Mouse (Mus musculus) erythroid progenitor cell, adult 5-6 weeks (primary cell): Measurements from ENCODE around the gene Sinhcaf. TPM values are rescaled to one million over a fixed set of nuclear protein-coding genes. Genes with fewer than 3 reads are reported as not detected.
"Not testable (repeated sequence)": the region's sequence is repeated elsewhere in the genome, so short reads cannot be mapped to it uniquely, and the experiment has no call there.

ENCODE experiments used
- ATAC-seq: replicated peaks from 2 replicates; pipeline ENCODE4 v1.8.0; 2016; ENCODE audit warnings: moderate number of reproducible peaks, mild to moderate bottlenecking, moderate TSS enrichment, inconsistent platforms; ENCODE audit not compliant: poor library complexity, low FRiP score, severe bottlenecking
- total RNA-seq, 2 experiments: library from RNA; stranded (forward) in 1 of 2; stranded (reverse) in 1 of 2; fragments of 150-400 nt in 1 of 2; fragments of 186-747, 209-891 nt in 1 of 2; gene quantifications; 2 replicates each; pipeline versions ENCODE4 v1.2.3 to v1.2.4; 2015 to 2017; ENCODE audit warnings: low replicate concordance in 2 of 2

The Sinhcaf gene
- total RNA-seq, 2 experiments from 2014 or later, result 4.5 to 9.2 TPM

DNA sequence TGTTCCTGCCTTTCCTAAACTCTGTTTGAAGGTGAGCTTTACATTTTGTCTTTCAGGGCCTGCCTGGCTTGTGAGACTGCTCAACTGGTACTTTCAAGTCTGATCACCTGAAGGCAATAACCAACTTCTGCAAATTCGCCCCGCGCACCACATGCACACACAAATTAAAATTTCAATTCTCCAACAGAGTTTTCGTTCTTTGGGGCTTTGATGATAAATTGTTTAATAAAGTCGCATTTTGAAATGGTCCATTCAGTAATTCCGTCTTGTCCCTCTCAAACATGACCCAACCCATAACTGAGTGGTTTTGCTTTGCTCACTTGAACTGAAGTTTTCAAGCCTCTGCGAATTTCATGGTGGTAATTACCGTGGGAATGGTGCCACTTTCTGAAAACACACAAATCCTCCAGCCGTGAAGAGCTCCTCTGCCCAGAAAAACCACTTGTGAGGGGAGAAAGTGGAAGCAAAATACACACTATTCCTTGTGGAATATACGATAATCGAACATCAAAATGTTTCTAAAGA lies 676 bp upstream of the Sinhcaf start:
- ATAC-seq, result no peak

DNA sequence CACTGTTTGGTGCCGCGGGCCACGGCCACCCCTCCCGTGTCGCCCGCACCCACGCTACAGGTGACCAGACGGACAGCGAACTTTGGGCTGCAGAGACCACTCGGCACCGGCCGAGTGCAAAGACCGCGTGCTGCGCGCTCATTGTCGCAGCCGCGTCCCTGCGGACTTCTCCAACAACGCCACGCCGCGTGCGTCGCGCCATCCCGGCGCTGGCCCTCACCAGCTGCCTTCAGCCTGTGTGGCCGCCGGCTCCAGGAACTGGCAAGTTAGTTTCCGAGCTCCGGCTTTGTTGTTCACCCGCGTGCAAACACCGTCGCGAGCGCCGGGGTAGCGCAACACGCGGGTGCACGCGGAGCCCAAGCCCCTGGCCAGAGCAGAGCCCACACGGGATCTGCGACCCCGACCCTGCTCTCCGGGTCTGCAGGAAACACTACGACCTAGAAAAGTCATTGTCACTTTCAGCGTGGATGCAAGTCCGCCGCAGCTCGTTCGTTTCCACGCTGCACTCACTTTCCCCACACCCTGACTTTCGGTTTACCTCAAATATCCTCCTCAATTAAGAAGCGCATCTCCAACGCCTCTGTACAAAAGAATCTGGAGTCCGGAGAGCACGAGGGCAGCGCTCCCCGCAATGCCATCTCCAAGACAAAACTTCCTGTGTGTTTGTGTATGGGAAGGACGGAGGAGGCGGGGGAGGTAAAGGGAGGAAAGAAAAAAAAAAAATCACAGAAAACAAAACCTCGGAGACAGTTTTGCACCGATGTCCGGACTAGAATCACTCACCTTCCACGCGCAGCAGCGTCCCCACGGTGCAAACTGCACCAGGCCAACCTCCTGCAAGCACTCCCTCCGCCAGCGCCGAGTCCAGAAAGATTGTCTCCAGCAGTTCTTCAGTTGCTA lies 508 bp downstream of the Sinhcaf start:
- peak; percentile 28 for ATAC-seq

DNA sequence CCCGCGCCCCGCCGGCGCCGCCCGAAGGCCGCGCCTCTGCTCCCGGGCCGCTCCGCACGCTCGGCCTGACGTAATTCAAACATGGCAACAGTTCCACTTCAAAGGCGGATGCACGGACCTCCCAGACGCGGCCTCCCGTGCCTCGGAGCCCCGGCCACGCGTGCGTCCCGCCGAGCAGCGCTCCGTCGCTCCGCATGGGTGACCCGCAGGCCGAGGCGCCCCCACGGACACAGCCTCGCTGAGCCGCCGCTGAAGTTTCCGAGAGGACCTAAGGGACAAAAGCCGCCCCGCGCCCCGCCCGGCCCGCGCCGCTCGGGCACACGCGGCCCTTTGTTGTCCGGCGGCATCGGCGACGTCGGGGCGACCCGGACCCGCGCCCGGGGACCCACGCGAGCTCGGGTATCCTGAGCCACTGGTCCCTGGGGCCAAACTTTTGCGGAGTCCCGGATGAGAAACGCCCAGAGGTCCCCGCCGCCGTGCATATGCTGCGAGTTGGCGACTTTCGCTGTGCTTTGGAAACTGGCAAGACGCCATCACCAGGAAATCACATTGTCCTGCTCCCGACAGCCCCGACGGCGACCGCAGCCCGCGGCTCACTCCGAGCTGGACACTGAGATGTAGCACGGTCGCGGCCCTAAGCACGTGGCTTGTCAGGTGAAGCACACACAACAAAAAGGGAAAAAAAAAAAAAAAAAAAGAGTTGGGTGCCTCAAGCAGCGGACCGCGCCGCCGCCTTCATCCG lies 1.3 kb downstream of the Sinhcaf start:
- ATAC-seq, result peak; percentile 48

DNA sequence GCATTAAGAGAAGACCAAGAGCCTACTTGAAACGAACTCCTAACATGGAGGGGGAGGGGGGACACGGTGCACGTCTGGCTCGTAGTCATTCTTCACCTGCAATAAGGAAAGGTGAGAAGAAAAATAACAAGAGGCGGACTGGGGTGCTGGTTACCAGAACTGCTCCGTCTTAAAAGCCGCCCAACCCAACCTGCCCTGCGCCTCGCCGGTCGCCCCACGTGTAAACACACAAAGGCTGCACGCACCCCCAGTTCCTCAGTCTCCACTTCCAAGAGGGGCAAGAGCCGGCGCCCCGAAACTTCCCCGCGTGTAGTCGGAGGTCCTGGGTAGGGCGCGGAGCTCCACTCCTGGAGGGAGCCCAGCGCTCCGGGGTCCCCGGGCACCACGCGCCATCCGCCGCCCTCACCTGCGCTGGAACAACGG lies 1.9 kb downstream of the Sinhcaf start:
- no peak for ATAC-seq

DNA sequence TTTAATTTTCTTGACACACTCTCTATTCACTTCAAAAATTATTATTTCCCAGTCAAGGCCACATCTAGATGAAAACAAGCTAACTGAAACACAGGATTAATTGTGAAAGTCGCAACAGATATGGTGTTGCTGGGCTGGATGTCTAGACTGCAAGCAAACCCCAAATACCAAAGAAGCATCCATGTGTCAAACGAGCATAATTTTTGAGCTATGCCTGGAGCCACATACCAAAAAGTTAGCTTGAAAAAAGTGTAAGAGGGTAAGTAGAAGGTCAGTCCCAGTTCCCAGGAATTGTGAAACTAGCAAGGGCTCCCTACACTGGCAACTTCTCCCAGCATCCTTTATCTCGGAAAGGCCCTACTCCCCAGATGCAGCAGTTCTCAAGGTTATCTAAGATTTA lies 2.6 kb downstream of the Sinhcaf start:
- ATAC-seq, result no peak

DNA sequence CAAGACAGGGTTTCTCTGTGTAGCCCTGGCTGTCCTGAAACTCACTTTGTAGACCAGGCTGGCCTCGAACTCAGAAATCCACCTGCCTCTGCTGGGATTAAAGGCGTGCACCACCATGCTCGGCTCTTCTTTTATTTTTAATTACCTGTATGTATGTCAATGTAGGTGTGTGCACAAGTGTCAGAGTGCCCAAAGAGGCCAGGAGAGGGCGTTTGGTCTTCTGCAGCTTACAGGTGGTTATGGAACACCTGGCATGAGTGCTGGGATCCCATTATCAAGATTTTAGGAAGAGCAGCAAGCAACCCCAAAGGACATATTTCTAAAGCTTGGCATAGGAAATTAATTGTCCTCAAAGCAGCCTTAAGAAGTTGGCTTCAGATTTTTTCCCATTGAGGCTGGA lies 3.9 kb downstream of the Sinhcaf start:
- no peak for ATAC-seq

DNA sequence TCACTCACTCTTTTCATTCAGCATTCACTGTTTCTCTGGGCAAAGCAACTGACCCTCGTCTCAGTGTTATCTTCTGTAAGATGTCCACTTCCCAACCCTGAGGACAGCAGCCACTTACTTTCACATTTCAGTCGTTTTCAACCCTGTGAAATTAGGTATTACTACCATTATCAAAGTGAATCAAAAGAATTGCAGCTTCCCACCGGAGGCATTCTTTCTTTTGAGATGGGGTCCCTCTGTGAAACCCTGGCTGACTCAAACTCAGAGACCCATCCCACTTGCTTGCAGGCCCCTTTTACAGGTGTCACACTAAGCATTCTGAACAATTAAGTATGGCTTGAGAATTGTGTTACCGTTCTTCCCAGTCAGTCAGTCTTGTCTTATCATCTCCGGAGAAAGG lies 4.4 kb downstream of the Sinhcaf start:
- no peak for ATAC-seq

DNA sequence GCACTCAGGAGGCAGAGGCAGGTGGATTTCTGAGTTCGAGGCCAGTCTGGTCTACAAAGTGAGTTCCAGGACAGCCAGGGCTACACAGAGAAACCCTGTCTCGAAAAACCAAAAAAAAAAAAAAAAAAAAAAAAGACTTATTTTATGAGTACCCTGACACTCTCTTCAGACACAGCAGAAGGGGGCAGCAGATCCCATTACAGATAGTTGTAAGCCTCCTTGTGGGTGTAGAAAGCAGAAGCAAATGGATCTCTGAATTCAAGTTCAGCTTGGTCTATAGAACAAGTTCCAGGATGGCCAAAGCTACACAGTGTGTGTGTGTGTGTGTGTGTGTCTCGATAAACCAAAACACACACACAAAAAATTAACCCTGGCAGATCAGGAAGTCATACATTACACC lies 5.9 kb downstream of the Sinhcaf start:
- not testable (repeated sequence) for ATAC-seq

DNA sequence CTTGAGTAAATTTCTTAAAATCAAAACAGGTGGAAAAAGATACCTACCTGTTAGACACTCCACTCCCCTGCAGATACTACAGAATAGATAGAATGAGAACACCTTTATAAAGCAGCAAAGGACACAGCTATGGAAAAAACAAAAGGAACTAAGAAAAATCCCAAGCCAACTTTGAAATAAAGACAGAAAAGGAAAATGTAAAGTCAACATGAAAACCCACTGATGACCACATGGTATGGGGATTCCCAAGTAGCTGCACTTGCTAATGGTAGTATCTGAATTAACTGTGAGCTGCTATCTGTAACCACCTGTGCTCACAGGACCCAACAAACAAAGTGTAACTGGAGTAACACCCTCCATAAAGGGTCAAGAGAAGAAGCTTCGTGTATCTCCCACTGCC lies 8.6 kb downstream of the Sinhcaf start:
- no peak for ATAC-seq

DNA sequence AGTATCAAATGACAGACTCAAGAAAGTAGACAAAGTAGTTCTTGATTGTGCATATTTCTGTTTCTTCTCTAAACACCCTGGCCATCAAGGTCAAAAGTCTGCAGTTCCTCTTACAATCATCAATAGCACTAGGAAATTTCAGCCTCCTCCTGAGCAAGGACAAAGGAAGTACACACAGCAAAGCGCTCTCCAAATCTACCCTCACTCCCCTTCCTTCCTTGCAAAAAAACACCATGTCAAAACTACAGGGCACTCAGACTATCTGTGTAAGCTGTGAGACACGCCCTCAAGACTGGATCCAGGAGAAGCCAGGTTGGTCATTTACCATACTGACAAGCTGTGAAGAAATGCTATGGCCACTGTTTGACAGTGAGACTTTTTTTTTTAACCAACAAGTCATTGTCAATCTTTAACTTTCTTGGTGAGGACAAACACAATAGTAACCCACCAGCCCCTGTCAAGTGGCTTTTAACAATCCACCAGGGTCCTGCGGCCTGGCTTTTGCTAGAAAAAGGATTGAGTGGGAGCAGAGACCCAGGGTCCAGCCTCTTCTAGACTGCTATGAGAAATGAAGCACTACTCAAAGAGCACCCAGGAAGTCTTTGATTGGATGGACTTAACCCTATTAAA lies 11.2 kb downstream of the Sinhcaf start:
- peak; percentile 55 for ATAC-seq

DNA sequence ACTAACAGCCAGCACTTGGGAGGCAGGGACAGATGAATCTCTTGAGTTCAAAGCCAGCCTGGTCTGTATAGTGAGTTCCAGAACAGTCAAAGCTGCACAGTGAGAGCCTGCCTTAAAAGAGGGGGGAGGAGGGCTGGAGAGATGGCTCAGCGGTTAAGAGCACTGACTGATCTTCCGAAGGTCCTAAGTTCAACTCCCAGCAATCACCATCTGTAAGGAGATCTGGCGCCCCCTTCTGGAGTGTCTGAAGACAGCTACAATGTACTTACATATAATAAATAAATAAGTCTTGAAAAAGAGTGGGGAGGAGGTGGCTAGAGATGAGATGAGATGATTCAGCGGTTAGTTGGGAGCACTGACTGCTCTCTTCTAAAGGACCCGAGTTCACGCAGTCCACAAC lies 15.0 kb downstream of the Sinhcaf start:
- no peak for ATAC-seq

DNA sequence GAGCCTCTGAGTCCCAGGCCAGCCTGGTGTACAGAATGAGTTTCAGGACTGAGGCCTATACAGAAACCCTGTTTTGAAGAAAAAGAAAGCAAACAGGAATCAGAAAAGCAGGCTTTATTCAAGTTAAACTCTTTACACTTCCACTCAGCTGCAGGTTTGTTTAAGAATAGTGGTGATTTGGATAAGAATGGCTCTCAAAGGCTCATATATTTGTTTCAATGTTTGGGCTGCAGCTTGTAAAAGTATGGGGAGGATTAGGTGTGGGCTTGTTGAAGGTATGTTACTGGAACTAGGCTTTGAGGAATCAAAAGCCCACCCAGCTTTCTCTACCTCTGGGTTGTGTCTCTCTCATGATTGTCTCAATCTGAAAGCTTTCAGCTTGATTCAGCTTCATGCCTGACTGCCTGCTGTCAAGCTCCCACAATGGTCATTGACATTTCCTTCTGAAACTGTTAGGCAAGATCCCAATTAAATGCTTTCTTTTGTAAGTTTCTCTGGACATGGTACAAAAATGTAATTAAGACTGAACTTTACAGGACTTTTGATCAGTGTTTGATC lies 27.3 kb downstream of the Sinhcaf start:
- ATAC-seq, result no peak

DNA sequence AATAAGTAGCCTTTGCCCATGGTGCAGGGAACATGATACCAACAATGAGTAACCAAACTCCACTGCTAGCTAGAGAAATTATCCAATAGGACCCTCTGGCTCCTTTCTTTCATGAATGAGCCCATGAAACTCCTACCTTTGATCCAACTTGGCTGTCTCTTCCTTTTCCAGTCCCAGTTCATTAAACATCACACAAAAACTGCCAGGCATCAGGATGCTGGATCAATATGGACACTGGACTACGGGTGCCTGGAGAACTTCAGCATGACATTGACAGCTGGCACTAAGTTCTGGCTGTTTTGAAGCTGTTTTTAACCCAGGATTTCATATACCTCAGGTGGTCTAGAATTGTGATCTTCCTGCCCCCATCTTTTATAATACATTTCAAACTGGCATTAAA lies 28.6 kb downstream of the Sinhcaf start:
- ATAC-seq, result no peak

DNA sequence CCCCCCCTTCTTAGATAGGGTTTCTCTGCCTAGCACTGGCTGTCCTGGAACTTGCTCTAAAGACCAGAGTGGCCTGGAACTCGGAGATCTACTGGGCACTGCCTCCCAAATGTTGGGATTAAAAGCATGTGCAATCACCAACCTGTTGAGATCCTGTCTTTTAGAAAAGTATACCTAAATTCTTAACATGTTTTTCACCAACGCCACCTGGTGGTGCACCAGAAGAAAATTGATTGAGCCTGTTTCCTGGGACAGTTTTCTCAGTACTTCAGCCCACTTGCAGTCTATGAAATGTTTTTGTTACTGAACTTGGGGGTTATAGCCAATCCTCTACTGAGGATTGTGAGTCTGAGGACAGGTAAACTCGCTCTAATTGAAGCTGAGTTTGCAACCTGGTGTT lies 29.4 kb downstream of the Sinhcaf start:
- ATAC-seq, result no peak

DNA sequence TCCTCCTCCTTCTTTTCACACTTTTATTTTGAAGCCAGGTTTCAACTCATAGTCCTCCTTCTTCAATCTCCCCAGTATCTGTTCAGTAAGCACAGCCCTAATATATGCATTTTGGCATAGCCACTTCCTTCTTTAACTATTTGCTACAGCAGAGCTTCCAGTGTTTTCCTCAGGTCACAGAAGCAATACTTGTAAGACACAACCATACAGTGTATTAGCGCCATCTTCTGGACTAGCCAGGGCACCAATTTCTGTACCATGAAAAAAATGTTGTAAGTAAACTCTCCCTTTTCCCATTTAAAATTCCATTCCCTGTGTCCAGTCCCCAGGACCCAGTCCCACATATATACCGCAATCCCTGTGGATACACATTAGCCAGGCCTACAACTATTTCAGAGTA lies 32.3 kb downstream of the Sinhcaf start:
- ATAC-seq, result 0 out of 2 replicates have a peak, but pooled peaks have one; percentile 39

DNA sequence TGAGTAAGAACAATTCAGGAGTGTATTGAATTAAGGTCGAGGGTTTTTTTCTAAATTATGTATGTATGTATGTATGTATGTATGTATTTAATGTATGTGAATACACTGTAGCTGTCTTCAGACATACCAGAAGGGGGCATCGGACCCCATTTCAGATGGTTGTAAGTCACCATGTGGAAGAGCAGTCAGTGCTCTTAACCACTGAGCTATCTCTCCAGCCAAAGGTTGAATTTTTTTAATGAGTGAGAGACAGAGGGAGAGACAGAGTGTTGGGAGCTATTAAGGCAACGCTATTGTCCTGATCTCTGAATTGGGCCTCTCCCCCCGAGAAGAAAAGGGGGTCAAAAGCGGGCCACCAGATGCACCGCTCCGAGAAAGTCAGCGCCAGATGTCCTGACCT lies 34.4 kb downstream of the Sinhcaf start:
- not testable (repeated sequence) for ATAC-seq

DNA sequence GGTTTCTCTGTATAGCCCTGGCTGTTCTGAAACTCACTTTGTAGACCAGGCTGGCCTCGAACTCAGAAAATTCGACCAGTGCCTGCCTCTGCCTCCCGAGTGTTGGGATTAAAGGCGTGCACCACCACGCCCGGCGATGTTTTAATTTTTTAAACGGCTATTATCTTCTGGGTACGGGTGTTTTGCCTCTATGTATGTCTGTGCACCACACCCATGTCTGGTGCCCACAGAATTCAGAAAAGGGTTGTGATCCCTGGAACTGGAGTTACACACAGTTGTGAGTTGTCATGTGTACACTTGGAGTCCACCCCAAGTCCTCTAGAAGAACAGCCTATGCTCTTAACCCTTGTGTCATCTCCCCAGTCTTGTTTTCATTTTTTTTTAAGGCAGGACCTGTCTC lies 39.3 kb downstream of the Sinhcaf start:
- ATAC-seq, result no peak

DNA sequence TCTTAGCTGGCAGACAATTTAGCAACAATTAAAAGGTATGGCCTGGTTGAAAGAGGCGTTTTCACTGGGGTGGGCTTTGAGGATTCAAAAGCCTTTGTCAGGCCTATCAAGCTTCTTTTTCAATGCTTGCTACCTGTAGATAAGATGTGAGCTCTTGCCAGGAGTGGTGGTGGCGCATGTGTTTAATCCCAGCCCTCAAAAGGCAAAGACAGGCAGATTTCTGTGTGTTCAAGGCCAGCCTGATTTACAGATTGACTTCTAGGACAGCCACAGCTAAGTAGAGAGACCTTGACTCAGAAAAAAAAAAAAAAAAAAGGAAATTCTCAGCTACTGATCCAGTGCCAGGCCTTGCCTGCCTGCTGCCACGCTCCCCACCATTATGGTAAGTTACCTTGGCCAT lies 43.5 kb downstream of the Sinhcaf start:
- no peak for ATAC-seq

DNA sequence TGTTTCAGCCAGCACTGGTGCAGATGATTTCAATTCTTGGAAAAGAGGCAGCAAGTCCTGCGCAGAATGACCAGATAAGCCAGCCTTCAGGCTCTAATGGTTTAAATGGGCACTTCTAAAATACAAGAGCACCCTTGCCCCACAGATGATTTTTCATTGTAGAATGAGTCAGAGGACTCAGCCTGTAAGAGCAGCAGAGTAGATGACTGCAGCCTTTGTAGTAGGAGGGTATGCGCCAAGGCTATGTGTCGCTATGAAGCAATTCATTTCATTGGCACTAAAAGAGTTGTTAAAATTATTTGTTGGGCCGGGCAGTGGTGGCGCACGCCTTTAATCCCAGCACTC lies 49.8 kb downstream of the Sinhcaf start:
- ATAC-seq, result 0 out of 2 replicates have a peak, but pooled peaks have one; percentile 5
